Mouse (Mus musculus) ZHBTc4 (cell line): ENCODE results near the gene Zfp384.
"Not testable (repeated sequence)": the region's sequence is repeated elsewhere in the genome, so short reads cannot be mapped to it uniquely, and the experiment has no call there.

Experiments
- DNase-seq: peaks from one replicate; pipeline ENCODE4 v3.0.0-alpha.2; 2011; ENCODE audit warnings: low read depth, low spot score

The Zfp384 gene

DNA sequence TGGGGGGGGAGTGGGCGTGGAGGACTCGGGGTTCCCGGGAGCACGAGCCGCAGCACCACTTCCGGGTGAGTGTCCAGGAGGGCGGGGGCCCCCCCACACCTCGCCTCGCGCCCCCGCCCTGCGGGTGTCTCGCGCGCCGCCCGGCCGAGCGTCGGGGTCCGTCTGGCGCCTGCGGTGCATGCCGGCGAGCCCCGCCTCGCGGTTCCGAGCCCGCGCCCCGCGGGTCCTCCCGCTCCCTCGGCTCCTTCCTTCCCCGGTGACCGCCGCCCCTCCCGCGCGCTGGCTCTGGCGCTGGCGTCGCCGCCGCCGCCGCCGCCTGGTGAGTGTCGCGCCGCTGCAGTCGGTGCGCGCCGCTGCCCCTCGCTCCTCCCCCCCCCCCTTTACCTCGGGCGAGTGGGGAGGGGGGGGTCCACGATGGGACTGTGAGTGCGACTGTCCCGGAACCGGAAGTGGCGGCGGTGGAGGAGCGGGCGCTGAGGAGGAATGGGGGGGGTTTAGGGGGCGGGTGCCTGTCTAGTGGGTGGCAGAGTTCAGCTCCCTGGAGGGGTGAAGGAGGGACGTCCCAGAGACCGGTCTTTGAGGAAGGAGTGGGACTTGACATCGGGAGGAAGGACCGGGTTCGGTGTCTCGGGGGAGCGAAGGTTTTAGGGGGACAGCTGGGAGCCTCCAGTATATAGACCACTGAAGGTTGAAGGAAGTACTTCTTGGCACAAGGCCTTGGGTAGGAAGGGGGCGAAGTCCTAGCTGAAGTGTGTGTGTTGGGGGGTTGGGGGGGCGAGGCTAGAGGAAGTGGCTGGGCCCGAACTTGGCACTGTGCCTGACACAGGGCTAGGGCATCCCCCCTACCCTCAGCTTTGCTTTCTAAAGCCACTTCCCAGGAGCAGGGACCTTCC, 482 bp downstream of the Zfp384 start:
- DNase-seq: peak; percentile 87

DNA sequence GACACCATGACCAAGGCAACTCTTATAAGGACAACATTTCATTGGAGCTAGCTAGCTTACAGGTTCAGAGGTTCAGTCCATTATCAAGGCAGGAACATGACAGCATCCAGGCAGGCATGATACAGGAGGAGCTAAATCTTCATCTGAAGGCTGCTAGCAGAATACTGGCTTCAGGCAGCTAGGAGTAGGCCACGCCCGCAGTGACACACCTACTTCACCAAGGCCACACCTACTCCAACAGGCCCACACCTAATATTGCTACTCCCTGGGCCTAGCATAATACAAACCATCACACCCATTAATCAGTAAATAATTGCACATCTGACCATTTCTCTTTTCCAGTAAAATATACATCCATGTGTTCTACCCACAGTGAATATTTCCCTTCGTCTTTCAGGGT, 8.7 kb downstream of the Zfp384 start:
- peak; percentile 59 for DNase-seq

DNA sequence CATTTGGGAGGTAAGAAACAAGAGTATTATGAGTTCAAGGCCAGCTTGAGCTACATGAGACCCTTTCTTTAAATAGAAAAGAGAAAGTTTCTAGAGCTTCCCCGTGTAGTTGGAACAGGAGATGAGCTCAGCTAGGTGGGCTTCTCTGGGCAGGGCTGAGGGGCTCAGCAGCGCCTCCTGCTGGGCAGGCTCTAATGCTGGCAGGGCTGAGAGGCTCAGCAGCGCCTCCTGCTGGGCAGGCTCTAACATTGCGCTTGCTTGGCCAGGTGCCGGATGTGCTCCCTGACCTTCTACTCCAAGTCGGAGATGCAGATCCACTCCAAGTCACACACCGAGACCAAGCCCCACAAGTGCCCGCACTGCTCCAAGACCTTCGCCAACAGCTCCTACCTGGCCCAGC, 21.6 kb downstream of the Zfp384 start:
- DNase-seq: peak; percentile 89

DNA sequence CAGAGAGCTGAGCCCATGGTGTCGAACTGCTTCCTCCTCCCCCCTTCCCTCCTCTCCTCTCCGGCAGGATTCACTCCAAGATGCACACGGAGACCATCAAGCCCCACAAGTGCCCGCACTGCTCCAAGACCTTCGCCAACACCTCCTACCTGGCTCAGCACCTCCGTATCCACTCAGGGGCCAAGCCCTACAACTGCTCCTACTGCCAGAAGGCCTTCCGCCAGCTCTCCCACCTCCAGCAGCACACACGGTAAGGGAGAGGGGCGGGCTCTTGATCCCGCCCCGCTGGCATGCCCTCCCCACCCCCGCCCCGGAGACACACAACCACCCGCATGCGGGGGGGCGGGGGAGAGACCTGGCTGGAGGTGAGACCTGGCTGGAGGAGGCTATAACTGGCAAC, 22.7 kb downstream of the Zfp384 start:
- peak; percentile 46 for DNase-seq

DNA sequence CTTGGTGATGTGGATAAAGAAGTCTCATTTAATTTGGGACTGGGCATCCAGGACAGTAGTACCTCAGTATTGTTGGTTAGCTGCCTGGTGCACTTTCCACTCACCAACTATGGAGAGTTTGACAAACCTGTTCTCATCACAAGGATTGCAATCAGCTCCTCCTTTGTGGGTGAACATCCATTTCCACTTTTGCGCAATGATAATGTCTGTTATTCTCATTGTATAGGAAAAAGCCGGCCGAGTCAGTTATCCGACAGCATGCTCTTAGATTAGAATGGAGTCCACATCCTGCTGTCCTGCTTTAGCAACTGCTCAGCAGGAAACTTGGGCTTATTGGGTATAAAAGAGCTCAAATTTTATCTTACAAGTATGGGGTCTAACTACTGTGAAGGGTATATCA, 29.7 kb downstream of the Zfp384 start:
- no peak for DNase-seq

DNA sequence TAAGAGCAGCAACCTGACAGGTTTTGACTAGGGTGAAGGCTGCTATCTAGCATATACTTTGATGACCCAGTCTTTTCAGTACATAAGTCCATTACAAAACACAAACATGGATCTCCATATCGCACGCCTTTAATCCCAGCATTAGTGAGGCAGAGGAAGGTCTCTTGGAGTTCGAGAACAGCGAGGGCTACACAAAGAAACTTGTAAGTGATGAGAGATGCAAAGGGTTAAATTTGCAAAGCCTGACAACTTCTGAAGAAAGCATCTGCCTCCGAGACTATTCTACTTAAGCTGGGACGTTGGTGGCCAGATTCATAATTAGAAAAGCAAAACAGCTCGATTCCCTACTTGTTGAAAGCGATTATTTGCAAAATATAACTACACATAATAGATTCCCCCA, 30.2 kb downstream of the Zfp384 start:
- no peak for DNase-seq

DNA sequence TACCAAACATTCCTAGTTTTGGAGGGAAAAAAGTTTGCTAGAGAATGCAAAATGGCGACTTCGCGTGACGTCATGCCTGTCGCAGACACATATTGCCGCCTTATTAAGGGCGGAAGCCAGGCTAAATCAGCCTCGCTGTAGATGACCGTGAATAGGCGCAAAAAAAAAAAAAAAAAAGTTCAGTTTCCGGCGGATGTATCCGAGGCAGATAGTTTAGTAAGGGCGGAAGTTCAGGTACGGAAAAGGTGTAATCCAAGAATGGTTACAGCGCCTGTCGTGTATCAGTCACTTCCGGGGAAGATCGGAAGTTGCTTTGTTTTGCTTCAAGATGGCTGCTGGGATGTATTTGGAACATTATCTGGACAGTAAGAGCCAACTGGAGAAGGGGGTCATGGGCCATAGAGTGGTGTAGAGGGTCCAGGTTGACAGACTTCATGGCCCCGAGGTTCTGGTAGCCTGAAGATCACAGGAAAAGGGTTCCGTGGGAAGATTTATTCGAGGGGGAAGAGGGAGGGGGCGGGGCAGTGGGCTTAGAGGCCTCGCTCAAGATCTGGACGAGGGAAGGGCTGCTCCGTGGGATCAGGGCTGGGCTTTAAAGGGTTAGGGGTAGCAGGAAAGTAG, 30.7 kb downstream of the Zfp384 start, which contains the start of gene Ing4:
Gene Ing4, plus strand, starts transcription at position 228 of the 621 bp plus-strand sequence.
- DNase-seq: peak; percentile 98

DNA sequence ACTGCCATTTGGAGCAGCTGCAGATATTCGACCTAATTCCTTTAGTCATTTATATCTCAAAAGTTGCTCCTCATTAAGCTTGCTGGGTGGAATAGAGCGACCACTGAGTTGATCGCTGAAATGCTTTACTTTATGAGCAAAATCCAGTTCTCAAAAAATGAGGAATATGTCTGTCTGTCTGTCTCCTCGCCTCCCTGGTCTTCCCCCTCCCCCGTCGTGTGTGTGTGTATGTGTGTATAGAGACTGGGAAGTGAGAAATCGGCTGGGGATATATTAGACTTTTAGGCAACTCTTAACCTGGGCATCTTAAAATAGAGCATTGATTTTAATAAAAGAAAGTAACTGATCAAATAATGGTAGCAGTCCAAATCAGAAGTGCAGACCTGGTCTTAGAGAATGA, 31.3 kb downstream of the Zfp384 start:
- no peak for DNase-seq

DNA sequence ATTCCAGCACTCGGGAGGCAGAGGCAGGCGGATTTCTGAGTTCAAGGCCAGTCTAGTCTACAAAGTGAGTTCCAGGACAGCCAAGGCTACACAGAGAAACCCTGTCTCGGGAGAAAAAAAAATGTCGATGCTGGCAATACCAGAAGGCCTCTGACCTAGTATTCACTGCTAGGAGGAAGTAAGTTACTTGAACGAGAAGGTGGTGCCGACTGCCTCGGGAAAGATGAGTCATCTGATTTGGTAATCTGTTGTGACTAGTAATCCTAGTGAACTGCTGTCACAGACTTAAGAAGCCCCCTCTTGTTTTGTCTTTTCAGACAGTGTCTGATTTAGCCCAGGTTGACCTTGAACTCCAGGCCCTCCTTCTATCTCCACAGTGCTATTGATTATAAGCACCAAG, 32.1 kb downstream of the Zfp384 start:
- DNase-seq: no peak

DNA sequence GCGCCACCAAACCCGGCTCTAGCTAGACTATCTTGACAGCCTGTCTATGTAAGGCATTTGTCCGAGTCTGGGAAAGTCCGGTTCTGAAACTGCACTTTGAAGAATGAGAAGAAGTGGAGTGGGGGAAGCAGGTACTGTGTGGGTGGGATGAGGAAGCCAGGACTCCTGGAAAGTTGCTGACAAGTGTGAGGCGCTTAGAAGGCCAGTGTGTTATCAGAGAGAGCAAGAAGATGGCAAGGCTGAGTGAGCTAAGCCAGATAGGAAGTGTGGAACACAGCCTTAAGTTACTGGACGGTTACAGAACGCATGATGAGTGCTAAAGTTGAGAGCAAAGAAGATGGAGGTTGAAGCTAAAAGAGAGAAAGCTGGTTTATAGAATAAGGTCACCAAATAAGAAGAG, 33.1 kb downstream of the Zfp384 start:
- no peak for DNase-seq

DNA sequence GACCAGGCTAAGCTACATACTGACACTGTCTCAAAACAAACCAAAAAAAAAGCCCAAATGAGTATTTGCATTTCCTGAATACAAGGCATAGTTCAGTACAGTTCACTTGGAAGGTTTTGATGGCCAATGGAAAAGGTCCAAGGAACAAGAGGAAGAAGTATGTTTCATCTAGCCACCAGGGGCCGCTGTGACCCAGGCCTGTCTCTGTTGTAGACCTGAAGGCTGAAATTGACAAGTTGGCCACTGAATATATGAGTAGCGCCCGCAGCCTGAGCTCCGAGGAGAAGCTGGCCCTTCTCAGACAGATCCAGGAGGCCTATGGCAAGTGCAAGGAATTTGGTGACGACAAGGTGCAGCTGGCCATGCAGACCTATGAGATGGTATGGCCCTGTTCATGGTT, 37.7 kb downstream of the Zfp384 start:
- DNase-seq: peak; percentile 91

DNA sequence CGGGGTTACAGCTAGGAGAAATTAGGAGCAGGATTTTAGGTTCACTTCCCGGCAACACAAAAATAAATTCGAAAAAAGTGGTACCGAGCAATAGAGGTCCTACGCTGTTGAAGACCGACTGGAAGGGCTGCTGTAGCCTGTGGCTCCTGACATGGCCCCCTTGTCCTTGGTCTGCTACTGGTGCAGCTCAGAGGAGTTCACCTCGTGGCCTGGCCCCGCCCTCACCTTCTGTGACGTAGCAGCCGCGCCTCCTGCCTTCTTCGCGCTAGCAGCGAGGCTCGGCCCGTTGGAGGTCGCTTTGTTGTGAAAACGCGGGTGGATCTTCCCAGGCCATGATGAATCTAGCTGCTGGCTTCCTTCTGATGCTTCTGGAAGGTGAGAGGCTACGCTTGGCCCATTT, 40.7 kb downstream of the Zfp384 start, which contains the start of gene Acrbp:
Gene Acrbp, plus strand, starts transcription at position 12 of the 400 bp plus-strand sequence.
- DNase-seq: peak; percentile 77

DNA sequence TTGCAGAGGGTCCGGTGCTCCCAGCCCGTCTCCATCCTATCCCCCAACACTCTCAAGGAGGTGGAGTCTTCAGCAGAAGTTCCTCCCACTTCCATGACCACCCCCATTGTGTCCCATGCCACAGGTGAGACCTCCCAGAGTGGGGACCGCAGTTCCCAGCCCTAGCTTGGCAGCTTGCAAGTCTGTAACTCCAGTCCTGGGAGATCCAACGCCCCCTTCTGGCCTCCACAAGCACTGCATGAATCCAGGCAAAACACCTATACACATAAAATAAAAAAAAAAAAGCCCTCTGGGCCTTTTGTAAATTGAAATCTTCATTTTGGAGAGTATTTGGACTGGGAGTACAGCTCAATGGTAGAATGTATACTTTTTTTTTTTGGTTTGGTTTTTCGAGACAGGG, 42.3 kb downstream of the Zfp384 start:
- peak; percentile 83 for DNase-seq

DNA sequence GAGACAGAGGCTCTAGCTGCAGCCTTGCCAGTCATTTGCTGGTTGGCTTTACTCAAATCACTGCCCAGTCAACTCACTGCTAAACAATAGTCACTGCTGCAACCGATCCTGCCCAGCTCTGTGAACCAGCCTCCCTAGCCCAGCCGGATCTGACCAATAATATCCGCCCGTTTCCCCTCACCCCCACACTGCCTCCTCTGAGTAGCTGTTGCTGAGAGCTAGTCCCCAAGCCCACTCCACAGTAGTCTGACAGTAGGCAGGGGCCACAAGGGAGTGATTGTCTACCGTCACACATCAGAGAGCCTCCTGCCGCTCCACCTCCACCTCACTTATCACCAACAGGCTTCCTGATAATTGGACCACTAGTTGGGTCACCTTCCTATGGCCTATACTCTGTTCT, 52.5 kb downstream of the Zfp384 start:
- no peak for DNase-seq

DNA sequence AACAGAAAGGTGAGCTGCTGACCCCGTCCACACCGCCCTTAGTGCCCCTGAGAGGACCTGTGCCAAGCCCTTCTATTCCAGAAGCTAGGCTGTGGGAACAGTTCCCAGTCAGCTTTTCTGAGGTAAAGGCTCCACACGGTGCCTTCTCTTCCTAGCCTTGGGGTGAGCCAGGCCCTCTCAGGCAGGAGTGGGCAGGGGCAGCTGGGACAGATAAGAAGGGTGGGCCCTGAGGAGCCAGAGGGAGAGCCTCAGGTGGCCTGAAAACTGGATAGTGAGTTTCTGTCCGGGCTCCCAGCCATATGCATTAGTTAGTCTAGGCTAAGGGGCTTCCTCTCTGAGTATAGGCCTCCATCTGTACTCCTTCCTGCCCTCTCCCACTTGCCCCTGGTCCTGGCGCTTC, 53.6 kb downstream of the Zfp384 start:
- DNase-seq: no peak

DNA sequence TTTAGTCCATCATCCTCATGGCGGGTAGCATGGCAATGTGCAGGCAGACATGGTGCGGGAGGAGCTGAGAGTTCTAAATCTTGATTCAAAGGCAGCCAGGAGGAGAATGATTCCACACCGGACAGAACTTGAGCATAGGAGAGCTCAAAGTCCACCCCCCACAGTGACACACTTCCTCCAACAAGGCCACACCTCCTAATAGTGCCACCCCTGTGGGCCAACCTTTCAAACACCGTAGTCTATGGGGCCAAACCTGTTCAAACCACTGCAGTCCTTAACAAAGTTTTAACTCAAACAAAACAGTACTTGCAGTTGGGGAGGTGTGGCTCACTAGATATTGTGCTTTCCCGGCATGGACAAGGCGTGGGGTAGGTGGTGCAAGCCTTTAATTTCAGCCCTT, 55.0 kb downstream of the Zfp384 start:
- DNase-seq: peak; percentile 91

DNA sequence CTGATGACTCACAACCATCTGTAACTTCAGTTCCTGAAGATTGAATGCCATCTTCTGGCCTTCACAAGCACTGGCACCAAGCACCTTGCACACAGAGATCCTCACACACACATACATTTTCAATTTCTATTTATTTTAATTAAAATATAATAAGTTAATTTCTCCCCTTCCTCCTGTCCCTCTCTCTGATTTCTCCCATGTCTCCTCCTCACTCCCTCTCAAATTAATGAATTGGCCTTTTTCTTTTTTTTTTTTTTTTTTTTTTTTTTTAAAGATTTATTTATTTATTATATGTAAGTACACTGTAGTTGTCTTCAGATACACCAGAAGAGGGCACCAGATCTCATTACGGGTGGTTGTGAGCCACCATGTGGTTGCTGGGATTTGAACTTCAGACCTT, 56.3 kb downstream of the Zfp384 start:
- DNase-seq: not testable (repeated sequence)

DNA sequence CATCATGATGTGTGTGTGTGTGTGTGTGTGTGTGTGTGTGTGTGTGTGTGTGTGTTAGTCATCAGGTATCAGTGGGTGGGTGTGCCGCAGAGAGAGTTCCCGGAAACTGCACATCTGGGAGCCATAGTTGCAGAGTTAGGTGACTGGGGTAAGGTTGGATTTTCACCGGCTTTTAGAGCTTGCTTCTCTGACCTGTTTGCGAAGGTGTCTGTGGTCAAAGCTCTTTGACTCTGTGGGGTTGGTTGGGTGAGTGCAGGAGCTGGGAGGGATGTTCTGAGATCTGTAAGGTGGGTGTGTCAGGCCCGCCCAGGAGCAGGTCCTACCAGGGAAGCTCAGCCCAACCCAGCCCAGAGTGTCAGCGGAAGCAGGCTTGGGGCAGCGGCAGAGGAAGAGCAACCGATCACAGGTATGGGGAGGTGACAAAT, 58.6 kb downstream of the Zfp384 start, which contains the start of gene Lpar5:
Gene Lpar5, plus strand, starts transcription at position 350 of the 425 bp plus-strand sequence.
- DNase-seq: peak; percentile 78

DNA sequence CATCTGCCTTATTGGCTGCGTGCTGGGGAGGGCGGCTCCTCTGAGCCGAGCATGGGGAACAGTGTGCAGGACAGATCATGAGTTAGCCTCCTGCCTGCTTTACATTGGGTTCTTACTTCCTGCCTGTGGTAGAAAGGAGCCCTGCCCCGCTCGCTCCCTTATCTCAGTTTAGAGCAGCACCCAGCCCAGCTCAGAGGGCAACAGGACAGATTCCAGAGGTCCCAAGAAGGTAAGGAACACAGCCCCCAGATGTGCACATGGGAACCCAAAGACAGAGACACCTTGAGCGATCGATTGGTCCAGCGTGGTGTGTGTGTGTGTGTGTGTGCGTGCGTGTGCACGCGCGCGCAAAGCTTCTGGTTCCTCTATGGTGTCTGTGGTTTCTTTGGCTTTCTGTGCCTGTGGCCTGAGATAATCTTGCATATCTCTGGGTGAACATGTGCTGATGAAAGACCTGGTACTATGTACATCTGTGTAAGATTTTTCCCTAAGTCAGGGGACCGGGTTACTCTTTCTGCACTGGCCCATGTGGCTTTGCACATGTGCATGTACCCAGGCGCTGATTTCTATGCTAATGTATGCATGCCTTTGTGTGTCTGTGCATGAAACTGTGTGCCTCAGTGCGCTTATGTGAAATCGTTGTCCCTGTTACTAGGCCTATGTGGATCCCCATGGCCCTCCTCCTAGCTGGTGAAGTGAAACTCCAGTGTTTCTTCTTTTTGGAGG, 62.4 kb downstream of the Zfp384 start:
- DNase-seq: peak; percentile 65

DNA sequence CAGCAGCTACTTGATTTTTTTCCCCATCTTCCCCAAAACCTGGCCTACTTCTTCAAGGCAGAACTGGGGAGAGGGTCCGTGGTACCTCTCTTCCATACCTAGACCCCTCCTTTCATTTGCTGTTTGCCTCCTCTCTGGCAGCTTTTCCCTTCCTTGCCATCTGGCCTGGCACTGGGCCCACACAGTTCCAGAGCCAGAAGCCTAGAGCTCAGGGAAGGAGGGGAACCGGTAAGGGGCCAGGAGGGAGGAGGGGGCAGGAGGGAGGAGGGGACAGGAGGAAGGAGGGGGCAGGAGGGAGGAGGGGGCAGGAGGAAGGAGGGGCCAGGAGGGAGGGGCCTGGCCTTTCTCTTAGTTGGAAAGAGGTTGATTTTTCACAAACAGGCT, 62.9 kb downstream of the Zfp384 start:
- DNase-seq: peak; percentile 75

DNA sequence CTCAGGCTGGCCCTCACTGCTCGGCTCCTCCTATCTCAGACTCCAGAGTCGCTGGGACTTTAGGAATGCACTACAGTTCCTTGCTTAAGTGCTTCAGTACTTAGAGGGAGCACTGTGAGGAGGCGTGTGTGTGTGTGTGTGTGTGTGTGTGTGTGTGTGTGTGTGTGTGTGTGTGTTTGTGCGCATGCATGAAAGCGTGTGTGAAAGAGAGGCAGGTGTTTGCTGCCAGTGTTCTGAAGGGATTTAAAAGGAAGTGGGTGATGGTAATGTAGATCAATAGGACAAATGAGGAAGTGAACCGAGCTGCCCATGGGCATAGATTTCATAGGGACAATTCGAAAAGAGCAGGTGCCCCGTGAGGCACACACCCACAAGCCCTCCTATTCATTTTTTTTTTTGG, 64.9 kb downstream of the Zfp384 start:
- DNase-seq: no peak

DNA sequence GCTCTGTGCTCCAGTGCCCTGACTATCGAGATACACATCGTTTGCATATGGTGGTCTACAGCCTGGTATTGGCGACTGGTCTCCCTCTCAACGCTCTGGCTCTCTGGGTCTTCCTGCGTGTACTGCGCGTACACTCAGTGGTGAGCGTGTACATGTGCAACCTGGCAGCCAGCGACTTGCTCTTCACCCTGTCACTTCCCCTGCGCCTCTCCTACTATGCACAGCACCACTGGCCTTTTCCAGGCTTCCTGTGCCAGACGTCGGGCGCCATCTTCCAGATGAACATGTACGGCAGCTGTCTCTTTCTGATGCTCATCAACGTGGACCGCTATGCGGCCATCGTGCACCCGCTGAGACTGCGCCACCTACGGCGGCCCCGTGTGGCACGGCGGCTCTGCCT, 72.4 kb downstream of the Zfp384 start:
- no peak for DNase-seq
